In genomic region chr5:150622792-150623191, GRCm38 (mm10) we compare ENCODE assay signal across 20 mouse cellular contexts. TPM values are rescaled to one million over a fixed set of nuclear protein-coding genes. Genes with fewer than 3 reads are reported as not detected.
DNase-seq lines count a peak whose midpoint lies in the region; ATAC-seq and TF ChIP-seq lines count a peak whose summit lies in the region.
"Had no signal": no experiment of that assay in that cellular context is flagged by ENCODE, and none has a peak within 500 bp of the region (broad histone marks: within the 10 kb centered on the region; RNA-seq: fewer than 3 reads in every experiment).

No protein-coding gene starts in this region.

- H3K4me2 ChIP-seq in kidney, embryonic 15.5 days: no peak overlapping the region
- H3K4me2 ChIP-seq: hindbrain, embryonic 13.5 days; limb, embryonic 12.5 days; liver, embryonic 15.5 days; midbrain, embryonic 12.5 days; stomach, embryonic 15.5 days had no signal

- H3K36me3 ChIP-seq in kidney, embryonic 15.5 days: no peaks in the 10 kb centered on the region
- no peaks in the 10 kb centered on the region for H3K36me3 ChIP-seq in thymus, adult 2 months (ENCODE audit: control insufficient read depth, insufficient read depth, low read length)
- H3K36me3 ChIP-seq: limb, embryonic 12.5 days; midbrain, embryonic 12.5 days; stomach, embryonic 15.5 days had no signal

- H3K4me3 ChIP-seq in kidney, embryonic 15.5 days (replicated peaks): no peak overlapping the region
- no peak overlapping the region for H3K4me3 ChIP-seq in thymus, adult 2 months (ENCODE audit: control insufficient read depth, insufficient read depth, low read length)
- H3K4me3 ChIP-seq: erythroblast, embryonic 14.5 days; hindbrain, embryonic 13.5 days; limb, embryonic 12.5 days; liver, embryonic 15.5 days; midbrain, embryonic 12.5 days; myocyte; stomach, embryonic 15.5 days had no signal

- H3K9me3 ChIP-seq in kidney, embryonic 15.5 days (replicated peaks): no peaks in the 10 kb centered on the region
- H3K9me3 ChIP-seq: hindbrain, embryonic 13.5 days; limb, embryonic 12.5 days; liver, embryonic 15.5 days; midbrain, embryonic 12.5 days; stomach, embryonic 15.5 days had no signal

- no peaks in the 10 kb centered on the region for H3K27me3 ChIP-seq in kidney, embryonic 15.5 days
- H3K27me3 ChIP-seq in thymus, adult 2 months (ENCODE audit: control insufficient read depth, insufficient read depth, low read length): no peaks in the 10 kb centered on the region
- H3K27me3 ChIP-seq: hindbrain, embryonic 13.5 days; limb, embryonic 12.5 days; liver, embryonic 15.5 days; midbrain, embryonic 12.5 days; stomach, embryonic 15.5 days had no signal

- no peak overlapping the region for H3K27ac ChIP-seq in kidney, embryonic 15.5 days
- H3K27ac ChIP-seq in thymus, adult 2 months (ENCODE audit: control insufficient read depth, insufficient read depth, low read length): no peak overlapping the region
- H3K27ac ChIP-seq: hindbrain, embryonic 13.5 days; limb, embryonic 12.5 days; liver, embryonic 15.5 days; midbrain, embryonic 12.5 days; stomach, embryonic 15.5 days had no signal

- no peak for TF ChIP-seq CTCF in thymus, adult 2 months (IDR thresholded peaks at IDR 0.05; ENCODE audit: borderline replicate concordance, control insufficient read depth, extremely low read depth, insufficient read depth, low read length, poor library complexity)

- no peak for TF ChIP-seq POLR2A in thymus, adult 2 months (IDR thresholded peaks at IDR 0.05; ENCODE audit: control insufficient read depth, extremely low read depth, insufficient read depth, low read length, poor library complexity)

- WGBS in kidney, embryonic 15.5 days: 19% methylated on average over 1 of the region's 1 CpGs
- WGBS in thymus, adult 2 months: 61% methylated on average over 1 of the region's 1 CpGs

- H3K9ac ChIP-seq in kidney, embryonic 15.5 days: no peak overlapping the region
- H3K9ac ChIP-seq: hindbrain, embryonic 13.5 days; limb, embryonic 12.5 days; liver, embryonic 15.5 days; midbrain, embryonic 12.5 days; stomach, embryonic 15.5 days had no signal

- peaks cover 9% of the 10 kb centered on the region for H3K4me1 ChIP-seq in kidney, embryonic 15.5 days
- no peaks in the 10 kb centered on the region for H3K4me1 ChIP-seq in thymus, adult 2 months (replicated peaks; ENCODE audit: control insufficient read depth, insufficient read depth, low read length)
- H3K4me1 ChIP-seq: hindbrain, embryonic 13.5 days; limb, embryonic 12.5 days; liver, embryonic 15.5 days; midbrain, embryonic 12.5 days; stomach, embryonic 15.5 days had no signal

- ATAC-seq in kidney, embryonic 15.5 days (replicated peaks; ENCODE audit: low FRiP score): no peak
- ATAC-seq: forebrain, embryonic 16.5 days had no signal

- peak; percentile 10 for DNase-seq in kidney, adult 18-20 months
- DNase-seq in NIH3T3 (ENCODE audit: low read depth): peak; percentile 28
- peak; percentile 56 for DNase-seq in kidney, postnatal 14 days
- peak; percentile 52 for DNase-seq in lung, postnatal 36 days
- DNase-seq in thymus, adult 2 months: no peak
- no peak for DNase-seq in spleen, postnatal 10 days (ENCODE audit: low spot score in 2 of 2)
- DNase-seq: adrenal gland, adult 8-10 months; cerebellum, adult 8-10 months; heart, adult 18-20 months; retina, postnatal 1 day; thymus, postnatal 4 days had no signal

RNA-seq across cellular contexts. Expression of gene N4bp2l1, which starts 25.8 kb away (rescaled TPM):
- polyA plus RNA-seq in kidney, embryonic 15.5 days (2015; fragmentation: Nextera tagmentation; extraction: Ambion mirVana): 4.5 and 5.9 TPM in 2 replicates
- polyA plus RNA-seq in thymus, adult 2 months (2012; rRNA removed): 38.1 and 39.1 TPM in 2 replicates

RNA-seq across cellular contexts. Expression of gene N4bp2l2, which starts 43.2 kb away (rescaled TPM):
- 40.2 and 41.6 TPM in 2 replicates for polyA plus RNA-seq in kidney, embryonic 15.5 days (2015; fragmentation: Nextera tagmentation; extraction: Ambion mirVana)
- polyA plus RNA-seq in thymus, adult 2 months (2012; rRNA removed): 10.5 and 13.1 TPM in 2 replicates

RNA-seq across cellular contexts. Expression of gene Pds5b, which starts 50.7 kb away (rescaled TPM):
- 32.8 and 33.8 TPM in 2 replicates for polyA plus RNA-seq in kidney, embryonic 15.5 days (2015; fragmentation: Nextera tagmentation; extraction: Ambion mirVana)
- 17.6 and 18.7 TPM in 2 replicates for polyA plus RNA-seq in thymus, adult 2 months (2012; rRNA removed)

Comparison
In these comparisons a context has a peak if more than half of its experiments do, and no peak if none do; other contexts are left out.
1. DNase-seq: peak in kidney, adult 18-20 months (single experiment), NIH3T3 (single experiment), kidney, postnatal 14 days (single experiment) and lung, postnatal 36 days (single experiment); none in thymus, adult 2 months (single experiment) and spleen, postnatal 10 days (0 of 2).